Mouse (Mus musculus): Measurements from ENCODE around the gene Nav2. TPM values are rescaled to one million over a fixed set of nuclear protein-coding genes. Genes with fewer than 3 reads are reported as not detected.
A peak's percentile ranks its signal among the peaks of the same experiment; 100 is the strongest.

The Nav2 gene
- polyA plus RNA-seq, 1 experiment from 2014 or later: 22.5 TPM

- ATAC-seq (ENCODE audit: low FRiP score, low TSS enrichment) (no peak), DNase-seq (no peak)
- Histone ChIP-seq H3K4me2 (ENCODE audit: low read length) (no peak overlapping the region), H3K9me3 (ENCODE audit: control insufficient read depth, low read length) (no peaks in the 10 kb centered on the region), H3K4me1 (ENCODE audit: control insufficient read depth, insufficient read depth, low read length) (no peaks in the 10 kb centered on the region), H3K27me3 (ENCODE audit: control insufficient read depth, insufficient read depth, low read length) (no peaks in the 10 kb centered on the region), H3K27ac (replicated peaks; ENCODE audit: low read depth, low read length) (no peak overlapping the region), H3K4me3 (replicated peaks; ENCODE audit: low read depth, low read length) (no peak overlapping the region), H3K36me3 (ENCODE audit: control insufficient read depth, insufficient read depth, low read length) (no peaks in the 10 kb centered on the region), H3K9ac (replicated peaks; ENCODE audit: low read length) (no peak overlapping the region)
- 71% methylated on average over 5 of the region's 5 CpGs for WGBS
Measured at GRCm38 (mm10) chr7:49476666-49477065, 568.1 kb downstream of the Nav2 start.

- H3K9me3 ChIP-seq (ENCODE audit: control insufficient read depth, low read length): no peaks in the 10 kb centered on the region
- no peak for ATAC-seq (ENCODE audit: low FRiP score, low TSS enrichment)
Measured at GRCm38 (mm10) chr7:49477076-49477975, 568.8 kb downstream of the Nav2 start.

GRCm38 (mm10) chr7:49477976-49478349 is 569.4 kb downstream of the Nav2 start:
- Histone ChIP-seq H3K27ac (replicated peaks; ENCODE audit: low read depth, low read length) (no peak overlapping the region), H3K4me1 (ENCODE audit: control insufficient read depth, insufficient read depth, low read length) (no peaks in the 10 kb centered on the region), H3K27me3 (ENCODE audit: control insufficient read depth, insufficient read depth, low read length) (no peaks in the 10 kb centered on the region), H3K9me3 (ENCODE audit: control insufficient read depth, low read length) (no peaks in the 10 kb centered on the region), H3K4me2 (ENCODE audit: low read length) (no peak overlapping the region), H3K36me3 (ENCODE audit: control insufficient read depth, insufficient read depth, low read length) (no peaks in the 10 kb centered on the region), H3K9ac (replicated peaks; ENCODE audit: low read length) (no peak overlapping the region), H3K4me3 (replicated peaks; ENCODE audit: low read depth, low read length) (no peak overlapping the region)
- DNase-seq: no peak
- WGBS: 74% methylated on average over 7 of the region's 7 CpGs
- ATAC-seq (ENCODE audit: low FRiP score, low TSS enrichment): no peak

More at GRCm38 (mm10) chr7:49477076-49477975, 568.8 kb downstream of the Nav2 start:
- Histone ChIP-seq H3K27me3 (ENCODE audit: control insufficient read depth, insufficient read depth, low read length) (no peaks in the 10 kb centered on the region), H3K4me3 (replicated peaks; ENCODE audit: low read depth, low read length) (no peak overlapping the region), H3K27ac (replicated peaks; ENCODE audit: low read depth, low read length) (no peak overlapping the region), H3K4me2 (ENCODE audit: low read length) (no peak overlapping the region), H3K4me1 (ENCODE audit: control insufficient read depth, insufficient read depth, low read length) (no peaks in the 10 kb centered on the region), H3K9ac (replicated peaks; ENCODE audit: low read length) (no peak overlapping the region), H3K36me3 (ENCODE audit: control insufficient read depth, insufficient read depth, low read length) (no peaks in the 10 kb centered on the region)
- WGBS: 86% methylated on average over 9 of the region's 9 CpGs
- DNase-seq: no peak

GRCm38 (mm10) chr7:49478886-49479285 is 570.4 kb downstream of the Nav2 start:
- H3K27ac ChIP-seq (replicated peaks; ENCODE audit: low read depth, low read length): no peak overlapping the region
- DNase-seq (no peak), ATAC-seq (ENCODE audit: low FRiP score, low TSS enrichment) (no peak)
- no peaks in the 10 kb centered on the region for H3K27me3 ChIP-seq (ENCODE audit: control insufficient read depth, insufficient read depth, low read length)
- H3K36me3 ChIP-seq (ENCODE audit: control insufficient read depth, insufficient read depth, low read length): no peaks in the 10 kb centered on the region
- peaks cover 3% of the 10 kb centered on the region; the same call in 1 of the 2 replicates for H3K4me1 ChIP-seq (ENCODE audit: control insufficient read depth, insufficient read depth, low read length)
- H3K4me3 ChIP-seq (replicated peaks; ENCODE audit: low read depth, low read length): no peak overlapping the region
- no peaks in the 10 kb centered on the region for H3K9me3 ChIP-seq (ENCODE audit: control insufficient read depth, low read length)
- H3K4me2 ChIP-seq (ENCODE audit: low read length): no peak overlapping the region
- H3K9ac ChIP-seq (replicated peaks; ENCODE audit: low read length): no peak overlapping the region
- WGBS: 94% methylated on average over 4 of the region's 4 CpGs

GRCm38 (mm10) chr7:49480962-49481361 is 572.4 kb downstream of the Nav2 start:
- no peaks in the 10 kb centered on the region for H3K27me3 ChIP-seq (ENCODE audit: control insufficient read depth, insufficient read depth, low read length)
- H3K36me3 ChIP-seq (ENCODE audit: control insufficient read depth, insufficient read depth, low read length): no peaks in the 10 kb centered on the region
- H3K4me3 ChIP-seq (replicated peaks; ENCODE audit: low read depth, low read length): no peak overlapping the region
- 58% methylated on average over 8 of the region's 8 CpGs for WGBS
- H3K27ac ChIP-seq (replicated peaks; ENCODE audit: low read depth, low read length): no peak overlapping the region
- H3K4me2 ChIP-seq (ENCODE audit: low read length): no peak overlapping the region
- ATAC-seq (ENCODE audit: low FRiP score, low TSS enrichment): no peak
- H3K4me1 ChIP-seq (ENCODE audit: control insufficient read depth, insufficient read depth, low read length): peaks cover 24% of the 10 kb centered on the region
- H3K9ac ChIP-seq (replicated peaks; ENCODE audit: low read length): no peak overlapping the region
- no peak for DNase-seq
- H3K9me3 ChIP-seq (ENCODE audit: control insufficient read depth, low read length): no peaks in the 10 kb centered on the region

GRCm38 (mm10) chr7:49484036-49484744 is 575.7 kb downstream of the Nav2 start:
- H3K4me3 ChIP-seq (replicated peaks; ENCODE audit: low read depth, low read length): no peak overlapping the region
- peaks cover 10% of the 10 kb centered on the region for H3K27me3 ChIP-seq (ENCODE audit: control insufficient read depth, insufficient read depth, low read length)
- no peaks in the 10 kb centered on the region for H3K9me3 ChIP-seq (ENCODE audit: control insufficient read depth, low read length)
- WGBS: 12% methylated on average over 11 of the region's 11 CpGs
- H3K4me1 ChIP-seq (ENCODE audit: control insufficient read depth, insufficient read depth, low read length): peaks cover 26% of the 10 kb centered on the region
- ATAC-seq (ENCODE audit: low FRiP score, low TSS enrichment) (no peak), DNase-seq (peak; percentile 44)
- no peak overlapping the region; the same call in 1 of the 2 replicates for H3K9ac ChIP-seq (replicated peaks; ENCODE audit: low read length)
- peak overlapping the region; percentile 49; the same call in 1 of the 2 replicates for H3K27ac ChIP-seq (replicated peaks; ENCODE audit: low read depth, low read length)
- no peak overlapping the region for H3K4me2 ChIP-seq (ENCODE audit: low read length)
- no peaks in the 10 kb centered on the region for H3K36me3 ChIP-seq (ENCODE audit: control insufficient read depth, insufficient read depth, low read length)

GRCm38 (mm10) chr7:49485292-49485847 is 576.9 kb downstream of the Nav2 start:
- peaks cover 26% of the 10 kb centered on the region for H3K4me1 ChIP-seq (ENCODE audit: control insufficient read depth, insufficient read depth, low read length)
- H3K27ac ChIP-seq (replicated peaks; ENCODE audit: low read depth, low read length): no peak overlapping the region
- no peak overlapping the region for H3K4me3 ChIP-seq (replicated peaks; ENCODE audit: low read depth, low read length)
- H3K27me3 ChIP-seq (ENCODE audit: control insufficient read depth, insufficient read depth, low read length): peaks cover 10% of the 10 kb centered on the region
- 0 out of 2 replicates have a peak overlapping the region, but pooled peaks have one; percentile 10 for H3K4me2 ChIP-seq (ENCODE audit: low read length)
- H3K9ac ChIP-seq (replicated peaks; ENCODE audit: low read length): no peak overlapping the region
- ATAC-seq (ENCODE audit: low FRiP score, low TSS enrichment): peak; percentile 57; the same call in 1 of the 2 replicates
- 6% methylated on average over 9 of the region's 9 CpGs for WGBS
- H3K9me3 ChIP-seq (ENCODE audit: control insufficient read depth, low read length): no peaks in the 10 kb centered on the region
- H3K36me3 ChIP-seq (ENCODE audit: control insufficient read depth, insufficient read depth, low read length): no peaks in the 10 kb centered on the region
- peak; percentile 70 for DNase-seq

GRCm38 (mm10) chr7:49487347-49487746 is 578.8 kb downstream of the Nav2 start:
- 98% methylated on average over 2 of the region's 2 CpGs for WGBS
- ATAC-seq (ENCODE audit: low FRiP score, low TSS enrichment) (no peak), DNase-seq (no peak)
- Histone ChIP-seq H3K36me3 (ENCODE audit: control insufficient read depth, insufficient read depth, low read length) (peaks cover 3% of the 10 kb centered on the region; the same call in 1 of the 2 replicates), H3K27ac (replicated peaks; ENCODE audit: low read depth, low read length) (no peak overlapping the region), H3K4me1 (ENCODE audit: control insufficient read depth, insufficient read depth, low read length) (peaks cover 26% of the 10 kb centered on the region), H3K9me3 (ENCODE audit: control insufficient read depth, low read length) (no peaks in the 10 kb centered on the region), H3K9ac (replicated peaks; ENCODE audit: low read length) (no peak overlapping the region), H3K4me3 (replicated peaks; ENCODE audit: low read depth, low read length) (no peak overlapping the region), H3K4me2 (ENCODE audit: low read length) (no peak overlapping the region), H3K27me3 (ENCODE audit: control insufficient read depth, insufficient read depth, low read length) (peaks cover 10% of the 10 kb centered on the region)
